Mouse (Mus musculus) liver, adult 10 weeks (tissue): ENCODE measurements around the gene Rbm4b. TPM values are rescaled to one million over a fixed set of nuclear protein-coding genes. Genes with fewer than 3 reads are reported as not detected.

Experiments
- polyA plus RNA-seq: library from polyadenylated mRNA; stranded (reverse); fragments of 350-450 nt; fragmentation: Illumina TruSeq; extraction: RNeasy Lipid Tissue Mini Kit (QIAGEN cat#74804); gene quantifications from one replicate; pipeline ENCODE4 v1.2.3, GENCODE M21; 2014; ENCODE audit warnings: low read depth, low replicate concordance

The Rbm4b gene
- 11.6 TPM for polyA plus RNA-seq

DNA sequence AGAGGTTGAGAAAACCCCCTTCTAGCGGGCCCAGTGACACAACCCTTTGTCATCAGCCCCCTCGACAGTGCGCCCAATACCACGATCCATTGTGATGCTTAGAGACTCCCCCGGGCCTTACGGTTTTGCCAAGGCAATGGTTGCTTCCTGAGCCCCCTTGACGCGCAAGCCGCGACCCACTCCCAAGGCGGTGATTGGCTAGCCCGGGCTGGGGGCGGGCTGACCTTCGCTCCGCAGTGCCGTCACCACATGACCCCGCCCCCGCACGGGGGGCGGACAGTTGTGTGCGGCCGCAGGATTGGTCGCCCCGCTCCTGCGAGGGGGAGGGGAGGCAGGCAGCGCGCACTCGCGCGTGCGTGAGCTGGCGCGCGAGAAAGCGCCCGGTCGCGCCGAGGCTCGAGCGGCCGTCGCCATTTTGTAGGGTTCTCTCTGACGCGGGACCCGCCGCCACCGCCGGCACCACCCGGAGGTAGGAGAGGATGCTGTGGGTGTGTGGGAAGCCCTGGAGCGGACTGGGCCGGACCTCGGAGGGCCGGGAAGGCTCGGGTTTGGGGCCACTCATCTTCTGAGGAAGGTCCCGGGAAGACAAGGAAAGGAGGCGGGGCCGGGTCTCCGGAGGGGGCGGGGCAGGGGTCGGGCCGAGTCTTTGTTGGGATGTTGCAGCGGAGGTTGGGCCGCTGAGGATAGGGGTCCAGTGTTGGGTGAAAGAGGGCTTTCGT, at the start of gene Rbm4b:
Gene Rbm4b (plus strand): TSS at position 305 of the 719 bp plus-strand sequence.

DNA sequence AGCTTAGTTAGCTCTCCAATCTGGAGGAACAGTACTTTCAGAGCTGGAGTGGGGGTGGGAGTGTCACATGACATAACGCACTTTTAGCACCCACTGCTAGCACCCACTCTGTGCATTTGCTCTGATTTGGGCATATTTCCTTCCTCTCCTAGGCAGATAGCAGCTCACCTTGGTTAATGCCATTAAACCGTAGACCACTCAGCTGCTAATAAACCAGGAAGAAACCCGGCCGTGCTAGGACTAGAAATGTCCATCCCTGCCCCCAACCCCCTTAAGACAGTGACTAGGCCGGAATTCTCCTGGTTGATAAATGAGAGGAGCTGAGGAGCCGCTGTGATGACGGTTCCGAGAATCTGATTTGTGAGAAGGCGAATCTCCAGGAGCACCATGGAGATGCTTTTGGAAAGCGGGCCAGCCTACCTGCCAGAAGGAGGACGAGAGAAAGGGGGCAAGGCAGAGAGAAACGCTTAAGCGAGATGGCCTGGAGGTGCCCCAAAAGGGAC, 45.1 kb upstream of the Rbm4b start, which contains the start of gene Sptbn2:
Gene Sptbn2 (plus strand): TSS at position 70 of the 503 bp plus-strand sequence.

DNA sequence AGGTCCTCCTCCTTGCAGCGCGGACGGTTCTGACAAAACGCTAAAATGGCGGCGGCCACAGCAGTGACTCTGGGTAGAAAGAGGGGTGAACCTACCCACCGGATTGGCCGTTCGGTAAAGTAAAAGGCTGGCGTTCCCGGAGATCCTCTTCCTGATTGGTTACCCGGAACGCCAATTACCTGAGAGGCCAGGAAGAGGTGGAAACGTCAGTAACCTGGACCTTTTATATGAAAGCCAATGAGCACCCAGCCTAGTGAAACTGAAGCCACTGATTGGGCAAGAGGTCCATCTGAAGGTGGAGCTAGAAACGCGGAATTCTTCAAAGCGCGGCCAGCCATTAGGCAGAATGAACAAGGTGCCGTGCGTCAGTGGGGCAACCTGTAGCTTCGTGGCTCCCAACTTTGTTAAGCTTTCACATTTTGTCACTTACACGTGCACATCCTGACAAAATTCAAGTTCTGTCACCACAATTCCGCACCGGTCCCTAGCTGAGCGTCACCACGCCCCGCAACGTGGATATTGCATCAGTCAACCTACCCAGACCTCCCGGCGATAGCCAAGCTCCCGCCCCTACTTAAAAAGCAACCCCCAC, 37.6 kb downstream of the Rbm4b start, which contains the start of gene Rbm4:
Gene Rbm4 (minus strand): TSS at position 71 of the 592 bp plus-strand sequence.

DNA sequence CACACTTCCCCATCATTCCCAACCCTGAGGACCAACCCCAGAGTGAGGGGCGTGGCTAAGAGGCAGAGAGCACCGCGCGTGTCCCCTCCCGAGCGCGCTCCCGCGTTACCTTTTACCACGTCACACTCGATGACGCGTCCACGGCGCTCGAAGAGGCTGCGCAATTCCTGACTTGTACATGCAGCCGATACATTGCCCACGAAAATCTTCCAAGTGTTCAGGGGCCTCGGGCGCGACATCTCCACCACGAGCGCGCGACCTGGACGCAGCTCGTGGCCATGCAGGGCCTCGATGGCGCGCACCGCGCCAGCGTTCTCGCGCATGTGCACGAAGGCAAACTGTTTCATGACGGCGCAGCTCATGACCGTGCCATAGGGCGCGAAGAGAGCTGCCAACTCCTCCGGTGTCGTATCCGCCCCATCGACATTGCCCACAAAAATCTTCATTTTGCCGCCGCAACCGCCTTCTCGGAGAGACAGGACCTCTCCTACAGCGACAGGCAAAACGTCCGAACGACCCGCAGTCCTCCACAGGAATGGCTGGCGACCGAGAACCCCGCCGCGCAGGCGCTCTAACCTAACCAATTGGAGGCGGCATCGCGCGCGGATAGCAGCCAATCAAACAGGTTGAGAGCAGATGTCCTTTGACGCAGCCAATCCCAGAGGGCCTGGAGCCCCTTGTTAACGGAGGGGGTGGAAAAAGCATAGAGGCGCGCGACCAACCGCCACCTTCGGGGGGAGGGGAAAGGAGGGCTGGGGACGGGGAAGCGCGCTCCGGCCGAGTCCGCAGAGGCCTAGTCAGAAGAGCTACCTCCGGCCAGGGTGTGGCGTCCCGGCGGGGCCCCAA, 55.0 kb downstream of the Rbm4b start, which contains the start of the genes Gm21992 and Rbm14:
Gene Gm21992 (minus strand): TSS at position 550 of the 846 bp plus-strand sequence.
Gene Rbm14 (minus strand): TSS at position 572 of the 846 bp plus-strand sequence.

Other genes with a start within 250 kb of the Rbm4b start
- 10.8 TPM for gene Pcx, start 246.0 kb upstream of the Rbm4b start, polyA plus RNA-seq
- not detected for gene Lrfn4, start 140.8 kb upstream of the Rbm4b start, polyA plus RNA-seq
- 1.7 TPM for gene Rce1, start 130.9 kb upstream of the Rbm4b start, polyA plus RNA-seq
- 0.19 TPM for gene Gm960, start 57.8 kb upstream of the Rbm4b start, polyA plus RNA-seq
- gene Sptbn2, start 45.3 kb upstream of the Rbm4b start, polyA plus RNA-seq = 2.0 TPM
- 5.6 TPM for gene Rbm4, start 37.4 kb downstream of the Rbm4b start, polyA plus RNA-seq
- gene Gm21992, start 55.1 kb downstream of the Rbm4b start, polyA plus RNA-seq = 14.7 TPM
- 1.9 TPM for gene Rbm14, start 55.1 kb downstream of the Rbm4b start, polyA plus RNA-seq
- 17.2 TPM for gene Ccs, start 82.8 kb downstream of the Rbm4b start, polyA plus RNA-seq
- gene Ccdc87, start 82.9 kb downstream of the Rbm4b start, polyA plus RNA-seq = not detected
- gene Ctsf, start 98.6 kb downstream of the Rbm4b start, polyA plus RNA-seq = 13.0 TPM
- not detected for gene Actn3, start 121.4 kb downstream of the Rbm4b start, polyA plus RNA-seq
- 3.2 TPM for gene Zdhhc24, start 122.2 kb downstream of the Rbm4b start, polyA plus RNA-seq
- gene Bbs1, start 150.1 kb downstream of the Rbm4b start, polyA plus RNA-seq = 0.45 TPM
- gene Dpp3, start 171.8 kb downstream of the Rbm4b start, polyA plus RNA-seq = 4.6 TPM
- 0.42 TPM for gene Peli3, start 186.6 kb downstream of the Rbm4b start, polyA plus RNA-seq
- gene Mrpl11, start 205.7 kb downstream of the Rbm4b start, polyA plus RNA-seq = 22.6 TPM
- gene Npas4, start 233.8 kb downstream of the Rbm4b start, polyA plus RNA-seq = not detected